Mouse (Mus musculus): ENCODE results near the gene Shisal1.

Gene Shisal1

GRCm38 (mm10) chr15:84446997-84447396, at the start of gene Shisal1:
Gene Shisal1, minus strand, starts transcription at chr15:84447097.
- no peak for DNase-seq (ENCODE audit: low spot score)

DNA sequence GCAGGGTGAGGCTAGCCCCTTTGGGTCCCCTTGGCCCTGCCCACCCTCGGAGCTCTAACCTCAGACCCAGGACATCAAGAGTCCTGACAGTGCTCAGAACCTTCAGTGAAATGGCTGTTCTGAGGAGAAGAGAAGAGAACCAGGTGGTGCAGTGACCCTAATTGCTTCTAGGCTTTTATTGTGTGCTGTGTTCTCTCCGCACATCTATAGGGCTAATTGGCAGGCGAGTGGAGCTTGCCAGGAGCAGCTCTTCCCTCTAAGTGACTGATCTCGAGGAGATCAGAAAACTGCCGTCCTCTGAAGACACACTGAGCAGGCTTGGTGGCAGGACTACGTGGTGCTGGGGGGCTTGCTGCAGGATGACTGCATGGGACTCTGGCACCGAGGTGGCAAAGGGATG, 43.6 kb upstream of the Shisal1 start:
- DNase-seq (ENCODE audit: low spot score) = no peak

GRCm38 (mm10) chr15:84484255-84484654, 37.4 kb upstream of the Shisal1 start:
- DNase-seq (ENCODE audit: low spot score) = no peak

GRCm38 (mm10) chr15:84483622-84484021, 36.7 kb upstream of the Shisal1 start:
- DNase-seq (ENCODE audit: low spot score) = no peak

DNA sequence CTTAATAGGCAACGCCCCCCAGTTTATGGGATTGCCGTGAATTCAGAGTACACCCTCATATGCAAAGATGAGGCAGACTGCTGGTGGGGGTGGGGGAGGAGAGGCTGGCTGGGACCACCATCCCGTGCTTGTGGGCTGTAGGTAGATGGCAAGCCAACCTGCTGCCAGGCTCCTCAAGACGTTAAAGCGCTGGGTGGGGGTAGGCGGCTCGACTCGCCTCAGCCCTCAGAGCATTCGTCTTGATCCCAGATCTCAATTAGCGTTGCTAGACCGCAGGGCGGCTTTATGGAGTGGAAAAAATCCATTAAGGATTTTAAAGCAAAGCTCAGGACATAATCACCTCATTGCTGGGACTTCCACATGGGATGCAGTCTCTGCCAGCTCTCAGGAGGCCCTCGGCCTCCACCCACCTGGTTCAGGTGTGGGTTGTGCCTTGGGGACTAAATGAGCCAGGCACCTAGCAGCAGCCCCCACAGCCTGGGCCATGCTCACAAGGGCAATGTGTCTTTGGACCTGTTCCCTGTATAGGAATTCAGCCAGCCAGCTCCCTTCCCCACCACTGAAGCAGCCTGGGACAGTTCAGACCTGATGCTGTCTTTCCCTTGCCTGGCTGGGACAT, 34.5 kb upstream of the Shisal1 start:
- DNase-seq (ENCODE audit: low spot score) = no peak

GRCm38 (mm10) chr15:84469391-84469790, 22.5 kb upstream of the Shisal1 start:
- no peak for DNase-seq (ENCODE audit: low spot score)

DNA sequence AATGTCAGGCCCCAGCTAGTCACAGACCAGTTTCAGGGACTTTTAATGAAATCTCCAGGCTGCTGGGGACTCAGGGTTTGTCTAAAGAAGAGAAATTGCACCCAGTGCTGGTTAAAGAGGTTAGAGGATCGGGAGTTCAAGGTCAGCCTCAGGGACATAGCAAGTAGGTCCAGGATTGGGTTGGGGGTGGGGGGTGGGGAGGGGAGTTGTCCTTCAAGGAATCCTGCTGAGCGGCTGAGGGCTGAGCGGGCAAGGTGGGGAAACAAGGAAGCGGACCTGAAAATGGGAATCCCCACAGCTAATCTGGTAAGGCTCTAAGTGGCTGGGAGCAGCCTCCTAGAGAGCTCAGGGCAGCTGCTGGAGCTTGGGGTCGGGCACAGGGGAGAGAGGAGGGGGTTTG, 20.9 kb upstream of the Shisal1 start:
- DNase-seq (ENCODE audit: low spot score) = no peak

GRCm38 (mm10) chr15:84466458-84467267, 19.8 kb upstream of the Shisal1 start:
- DNase-seq (ENCODE audit: low spot score) = peak; percentile 38

DNA sequence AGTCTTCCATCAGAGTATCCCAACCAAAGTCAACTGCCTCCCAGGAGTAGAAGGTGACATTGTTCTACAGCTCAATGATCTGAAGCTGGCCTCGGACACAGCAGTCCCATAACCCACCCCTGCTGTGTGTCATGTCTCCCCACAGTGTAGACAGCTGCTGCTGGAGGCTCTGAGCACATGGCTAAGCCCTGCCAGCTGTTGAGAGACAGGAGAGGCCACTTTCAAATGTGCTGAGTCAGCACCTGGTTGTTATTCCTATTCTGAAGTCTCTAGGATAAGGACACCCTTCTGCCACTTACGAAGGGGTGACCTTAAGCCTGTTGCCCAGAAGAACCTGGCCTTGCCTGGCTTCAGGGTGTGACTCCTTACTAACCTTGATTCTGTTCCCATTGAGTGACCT, 14.5 kb upstream of the Shisal1 start:
- no peak for DNase-seq (ENCODE audit: low spot score)

- DNase-seq (ENCODE audit: low spot score) = no peak
Measured at GRCm38 (mm10) chr15:84458983-84459382, 12.1 kb upstream of the Shisal1 start.

DNA sequence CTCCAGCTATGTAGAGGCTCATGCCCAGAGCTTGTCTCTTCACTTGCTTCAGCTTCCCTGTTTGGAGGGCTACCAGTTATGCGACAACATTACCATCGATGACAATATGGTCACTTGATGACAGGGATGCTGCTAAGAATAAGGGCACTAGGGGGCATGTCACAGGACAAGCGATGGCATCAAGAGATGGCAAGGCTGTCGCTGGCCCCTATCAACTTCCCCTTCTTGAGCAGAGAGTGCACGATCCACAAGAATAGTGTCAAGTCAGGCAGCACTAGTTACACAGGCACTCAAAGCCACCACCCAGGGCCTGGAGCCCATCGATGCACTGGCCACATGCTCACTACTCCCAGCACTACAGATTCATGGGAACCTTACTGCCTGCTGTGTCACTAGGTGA, 8.4 kb upstream of the Shisal1 start:
- no peak for DNase-seq (ENCODE audit: low spot score)

DNA sequence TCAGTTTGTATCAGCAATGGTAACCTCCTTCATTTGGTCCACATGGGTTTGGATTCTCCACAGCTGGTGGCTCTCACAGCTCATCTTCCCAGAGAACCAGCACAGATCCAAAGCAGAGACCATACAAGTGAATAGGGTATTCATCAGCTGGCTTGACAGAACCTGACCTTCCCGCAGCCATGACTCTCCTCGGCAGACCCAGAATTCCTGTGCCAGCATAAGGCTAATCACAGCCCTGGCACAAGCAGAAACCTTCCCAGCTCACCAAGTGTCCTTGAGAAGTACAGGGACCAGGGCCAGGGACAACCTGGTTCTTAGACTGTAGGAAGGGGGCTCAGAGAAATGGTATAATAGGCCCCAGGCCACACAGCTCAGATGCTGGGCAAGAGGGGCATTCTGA, 6.2 kb upstream of the Shisal1 start:
- no peak for DNase-seq (ENCODE audit: low spot score)

- peak; percentile 18 for DNase-seq (ENCODE audit: low spot score)
Measured at GRCm38 (mm10) chr15:84450441-84451183, 3.7 kb upstream of the Shisal1 start.

DNA sequence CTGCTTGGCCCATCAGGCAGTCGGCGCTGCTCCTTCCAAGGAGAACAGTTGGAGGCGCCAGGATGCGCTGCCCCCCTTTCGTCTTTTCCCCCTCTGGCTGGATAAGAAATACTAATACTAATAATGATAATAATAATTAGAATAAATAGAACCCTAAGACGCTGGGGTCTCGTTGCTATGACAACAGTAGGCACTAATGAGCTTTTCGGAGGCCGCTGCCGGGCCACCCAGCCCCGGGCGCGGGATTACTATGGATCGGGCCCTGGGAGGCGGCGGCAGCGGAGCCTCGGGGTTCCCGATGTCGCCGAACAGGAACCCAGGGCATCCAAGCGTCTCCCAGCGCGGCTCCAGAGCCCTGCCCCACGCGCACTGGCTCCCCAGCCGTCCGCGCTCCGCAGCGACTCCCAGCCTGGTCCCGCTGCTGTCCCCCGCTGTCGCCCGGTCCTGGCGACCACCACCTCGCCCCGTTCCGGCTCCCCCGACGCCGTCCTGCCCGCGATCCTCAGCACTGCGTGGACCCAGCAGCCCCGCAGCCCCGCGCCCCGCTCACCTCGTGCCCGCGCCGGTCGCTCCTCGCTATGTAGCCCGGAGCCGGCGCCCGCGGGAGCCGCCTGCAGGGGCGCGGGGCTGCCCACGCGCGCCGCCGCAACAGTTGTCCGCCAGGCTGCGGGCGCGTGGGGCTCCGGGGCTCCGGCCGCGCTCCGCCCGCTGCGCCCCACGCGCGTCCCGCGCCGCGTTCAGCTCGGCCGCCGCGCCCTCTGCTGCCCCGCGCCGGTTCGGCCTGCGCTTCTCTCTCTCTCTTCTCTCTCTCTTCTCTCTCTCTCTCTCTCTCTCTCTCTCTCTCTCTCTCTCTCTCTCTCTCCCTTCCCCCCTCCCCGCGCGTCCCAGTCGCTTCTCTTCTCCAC, 833 bp downstream of the Shisal1 start:
- DNase-seq (ENCODE audit: low spot score) = no peak

DNA sequence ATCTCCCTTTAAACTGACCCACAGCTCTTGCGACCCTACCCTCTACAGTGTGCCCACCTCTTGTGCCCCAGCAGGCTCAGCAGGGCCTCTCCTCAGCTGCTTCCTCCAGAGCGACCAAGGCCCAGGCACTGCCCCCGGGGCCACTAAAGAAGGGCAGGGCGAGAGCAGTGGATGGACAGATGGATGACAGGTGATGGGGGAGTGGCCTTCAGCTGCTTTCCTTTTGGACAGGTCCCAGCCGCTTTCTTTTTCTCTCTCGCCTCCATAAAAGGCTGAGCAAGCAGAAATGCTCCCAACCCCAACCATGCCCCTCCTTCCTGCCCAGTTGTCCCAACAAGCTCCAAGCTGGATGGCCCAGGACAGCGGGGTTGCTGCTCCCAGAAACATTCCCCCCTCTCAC, 2.7 kb downstream of the Shisal1 start:
- no peak for DNase-seq (ENCODE audit: low spot score)

DNA sequence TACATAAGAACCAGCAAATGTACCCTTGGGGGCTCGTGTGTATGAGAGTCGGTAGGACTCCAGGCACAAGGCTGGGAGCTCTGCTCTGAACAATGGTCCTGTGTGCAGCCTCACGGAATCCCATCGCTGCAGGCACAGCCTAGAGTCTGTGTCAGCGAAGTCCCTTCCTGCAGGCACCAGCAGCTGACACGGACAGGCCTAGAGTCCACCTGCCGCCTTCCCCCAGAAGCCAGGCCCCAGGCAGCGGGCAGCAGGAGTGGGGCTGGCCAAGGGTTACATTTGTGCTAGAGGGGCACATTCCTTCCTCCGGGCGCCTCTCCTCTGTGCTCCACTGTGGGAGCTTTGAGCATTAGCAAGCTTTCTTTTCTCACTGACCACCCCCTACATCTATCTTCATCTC, 3.3 kb downstream of the Shisal1 start:
- DNase-seq (ENCODE audit: low spot score) = no peak

- no peak for DNase-seq (ENCODE audit: low spot score)
Measured at GRCm38 (mm10) chr15:84441682-84442315, 5.1 kb downstream of the Shisal1 start.

DNA sequence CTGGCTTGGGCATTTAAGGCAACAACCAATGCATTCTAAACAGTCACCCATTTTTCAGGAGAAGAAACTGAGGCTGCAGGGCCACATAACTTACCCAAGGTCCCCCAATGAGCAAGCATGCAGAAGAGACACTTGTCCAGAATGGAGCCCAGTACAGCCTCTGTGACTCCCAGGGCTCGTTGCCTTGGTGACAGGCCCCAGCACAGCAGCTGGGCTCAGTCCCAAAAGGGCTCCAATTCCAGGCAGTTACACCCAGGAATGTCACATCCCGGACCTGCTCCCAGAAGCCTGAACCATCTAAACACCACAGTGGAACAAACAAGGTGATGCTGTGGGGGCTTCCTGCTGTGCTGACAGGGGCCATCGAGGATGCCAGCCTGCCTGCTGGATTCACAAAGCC, 6.1 kb downstream of the Shisal1 start:
- DNase-seq (ENCODE audit: low spot score) = no peak

DNA sequence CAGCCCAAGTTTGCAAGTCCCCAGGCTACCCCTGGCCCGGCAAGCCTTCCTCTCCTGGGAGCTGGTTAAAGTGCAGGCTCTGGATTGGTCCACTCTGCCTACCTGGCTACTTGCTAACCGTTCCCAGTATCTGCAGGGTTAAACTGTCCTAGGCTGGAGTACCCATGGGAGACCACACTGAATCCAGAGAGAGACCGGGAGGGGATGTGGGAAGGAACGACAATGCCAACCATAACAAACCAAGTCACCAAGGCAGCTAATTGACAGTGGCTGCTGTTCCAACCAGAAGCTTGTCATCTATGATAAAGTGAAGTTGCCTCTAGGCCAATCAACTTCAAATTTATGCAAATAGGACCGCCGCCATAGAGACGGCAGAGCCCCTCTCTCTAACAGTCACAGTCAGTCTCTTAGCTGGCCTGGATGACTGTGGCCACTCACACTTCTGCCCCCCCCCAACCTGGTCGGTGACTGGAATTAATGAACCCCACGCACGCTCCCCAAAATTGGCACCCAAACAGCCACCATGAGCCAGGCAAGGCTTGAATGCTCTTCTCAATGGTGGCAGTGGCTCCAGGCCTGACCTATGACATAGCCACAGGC, 13.2 kb downstream of the Shisal1 start:
- no peak for DNase-seq (ENCODE audit: low spot score)

DNA sequence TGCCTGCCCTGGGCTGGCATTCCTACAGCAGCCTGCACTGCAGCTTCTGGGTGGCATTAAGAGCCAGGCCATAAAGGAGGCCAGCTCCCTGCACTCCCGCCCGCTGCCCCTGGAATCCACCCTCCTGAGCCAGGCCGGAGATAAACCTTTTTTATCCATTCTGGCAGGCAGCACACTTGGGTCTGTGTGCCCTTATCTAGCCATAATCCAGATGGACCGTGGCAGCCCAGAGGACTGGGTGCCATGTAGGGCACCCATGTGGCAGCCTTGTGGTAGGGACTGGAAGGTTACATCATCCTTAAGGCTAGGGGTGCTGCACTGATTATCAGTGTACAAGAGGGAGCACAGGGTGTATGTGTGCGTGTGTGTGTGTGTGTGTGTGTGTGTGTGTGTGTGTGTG, 16.4 kb downstream of the Shisal1 start:
- no peak for DNase-seq (ENCODE audit: low spot score)

DNA sequence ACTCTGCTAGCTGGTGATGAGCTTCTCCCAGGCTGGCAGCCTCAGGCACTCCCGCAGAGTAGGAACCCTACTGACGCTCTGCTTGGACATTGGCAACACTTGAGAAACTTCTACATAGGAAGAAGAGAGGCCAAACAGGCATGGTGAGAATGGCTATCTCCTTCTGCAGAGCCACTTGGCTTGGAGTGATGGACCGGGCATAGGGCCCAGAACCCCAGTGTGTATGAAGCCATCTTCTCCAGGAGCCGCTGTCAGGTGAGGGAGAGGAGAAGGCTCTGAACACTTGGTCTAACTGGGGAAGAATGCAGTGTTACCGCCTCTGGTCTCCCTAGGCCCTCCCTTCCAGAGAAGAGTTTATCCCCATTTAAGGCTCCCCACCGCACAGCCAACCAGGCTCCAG, 19.3 kb downstream of the Shisal1 start:
- DNase-seq (ENCODE audit: low spot score) = no peak

Measured in lung, postnatal 25 days (tissue).